Mouse (Mus musculus): ENCODE data around the gene Spc24. TPM values are rescaled to one million over a fixed set of nuclear protein-coding genes. Genes with fewer than 3 reads are reported as not detected.

Gene Spc24
- polyA plus RNA-seq, 1 experiment = 27.4 TPM

GRCm38 (mm10) chr9:21709340-21709739, 50.8 kb downstream of the Spc24 start:
- Histone ChIP-seq H3K4me3 (replicated peaks) (no peak overlapping the region), H3K9me3 (ENCODE audit: control insufficient read depth, low read length) (no peaks in the 10 kb centered on the region), H3K4me1 (ENCODE audit: control insufficient read depth) (peaks cover 3% of the 10 kb centered on the region), H3K27me3 (ENCODE audit: control insufficient read depth) (no peaks in the 10 kb centered on the region), H3K36me3 (ENCODE audit: control insufficient read depth) (peaks cover 38% of the 10 kb centered on the region)
- TF ChIP-seq GATA1 (IDR thresholded peaks at IDR 0.05; ENCODE audit: low read length) = no peak

GRCm38 (mm10) chr9:21706586-21707265, 53.4 kb downstream of the Spc24 start:
- H3K27me3 ChIP-seq (ENCODE audit: control insufficient read depth) = no peaks in the 10 kb centered on the region
- no peaks in the 10 kb centered on the region for H3K9me3 ChIP-seq (ENCODE audit: control insufficient read depth, low read length)
- H3K36me3 ChIP-seq (ENCODE audit: control insufficient read depth) = peaks cover 62% of the 10 kb centered on the region
- H3K4me1 ChIP-seq (ENCODE audit: control insufficient read depth) = no peaks in the 10 kb centered on the region; the same call in 1 of the 2 replicates
- H3K4me3 ChIP-seq (replicated peaks) = no peak overlapping the region
- TF ChIP-seq GATA1 (IDR thresholded peaks at IDR 0.05; ENCODE audit: low read length) = no peak

GRCm38 (mm10) chr9:21706085-21706484, 54.0 kb downstream of the Spc24 start:
- TF ChIP-seq GATA1 (IDR thresholded peaks at IDR 0.05; ENCODE audit: low read length) (no peak), TAL1 (IDR thresholded peaks at IDR 0.05; ENCODE audit: low read length) (no peak)
- Histone ChIP-seq H3K4me1 (ENCODE audit: control insufficient read depth) (no peaks in the 10 kb centered on the region; the same call in 1 of the 2 replicates), H3K9me3 (ENCODE audit: control insufficient read depth, low read length) (no peaks in the 10 kb centered on the region), H3K4me3 (replicated peaks) (no peak overlapping the region), H3K27me3 (ENCODE audit: control insufficient read depth) (no peaks in the 10 kb centered on the region), H3K36me3 (ENCODE audit: control insufficient read depth) (peaks cover 68% of the 10 kb centered on the region)

Other genes starting within 250 kb of the Spc24 start
- 0.13 and 0.39 TPM in 2 replicates for gene AB124611, start 234.1 kb downstream of the Spc24 start, polyA plus RNA-seq (2012)
- 41.9 and 46.0 TPM in 2 replicates for gene Carm1, start 213.4 kb downstream of the Spc24 start, polyA plus RNA-seq (2012)
- 0.74 and 1.2 TPM in 2 replicates for gene Timm29, start 167.6 kb downstream of the Spc24 start, polyA plus RNA-seq (2012)
- gene Yipf2, start 167.5 kb downstream of the Spc24 start, polyA plus RNA-seq (2012) = 0.20 and 0.25 TPM in 2 replicates
- gene Smarca4, start 144.1 kb downstream of the Spc24 start, polyA plus RNA-seq (2012) = 11.0 and 11.3 TPM in 2 replicates
- 0.25 and 0.30 TPM in 2 replicates for gene Ldlr, start 36.8 kb downstream of the Spc24 start, polyA plus RNA-seq (2012)
- 0.02 and 0.03 TPM in 2 replicates for gene Kank2, start 38.4 kb upstream of the Spc24 start, polyA plus RNA-seq (2012)
- 0.16 TPM in 1 of 2 replicates, not detected in the other for gene Angptl8, start 75.2 kb upstream of the Spc24 start, polyA plus RNA-seq (2012)
- gene Dock6, start 92.3 kb upstream of the Spc24 start, polyA plus RNA-seq (2012) = 0.06 and 0.08 TPM in 2 replicates
- gene Rab3d, start 157.9 kb upstream of the Spc24 start, polyA plus RNA-seq (2012) = 0.07 TPM in 2 replicates
- not detected in 2 replicates for gene Ccdc159, start 167.2 kb upstream of the Spc24 start, polyA plus RNA-seq (2012)
- 0.10 TPM in 2 replicates for gene Tmem205, start 167.3 kb upstream of the Spc24 start, polyA plus RNA-seq (2012)
- gene Plppr2, start 176.7 kb upstream of the Spc24 start, polyA plus RNA-seq (2012) = 0.05 and 0.06 TPM in 2 replicates
- 0.32 and 0.37 TPM in 2 replicates for gene Swsap1, start 195.5 kb upstream of the Spc24 start, polyA plus RNA-seq (2012)
- gene Epor, start 203.2 kb upstream of the Spc24 start, polyA plus RNA-seq (2012) = 80.2 and 112 TPM in 2 replicates
- gene Rgl3, start 229.1 kb upstream of the Spc24 start, polyA plus RNA-seq (2012) = 0.01 TPM in 1 of 2 replicates, not detected in the other
- gene Ccdc151, start 242.3 kb upstream of the Spc24 start, polyA plus RNA-seq (2012) = 0.02 TPM in 1 of 2 replicates, not detected in the other
- gene Prkcsh, start 242.5 kb upstream of the Spc24 start, polyA plus RNA-seq (2012) = 9.9 and 10.3 TPM in 2 replicates